Mouse (Mus musculus): ENCODE measurements at regions not wholly inside any gene's neighbourhood (a gene's known extent, or its start where the extent isn't known, plus 50 kb on each side); places are given as distances from the start of the nearest gene placed in this dataset.

- H3K36me3 ChIP-seq, result no peaks in the 10 kb centered on the region
- H3K9me3 ChIP-seq, result no peaks in the 10 kb centered on the region
- WGBS, result 20% methylated on average over 5 of the region's 5 CpGs
- no peak overlapping the region for H3K27ac ChIP-seq (replicated peaks)
- no peak overlapping the region for H3K4me2 ChIP-seq
- H3K27me3 ChIP-seq, result no peaks in the 10 kb centered on the region
- H3K9ac ChIP-seq, result no peak overlapping the region
- peaks cover 8% of the 10 kb centered on the region for H3K4me1 ChIP-seq (replicated peaks)
- no peak for ATAC-seq (ENCODE audit: low read depth)
- no peak overlapping the region for H3K4me3 ChIP-seq
Observed at GRCm38 (mm10) chr11:57933065-57933464, 75.8 kb upstream of the Larp1 start.

- Histone ChIP-seq H3K36me3 (no peaks in the 10 kb centered on the region), H3K27me3 (no peaks in the 10 kb centered on the region), H3K9ac (peak overlapping the region; percentile 47), H3K9me3 (no peaks in the 10 kb centered on the region), H3K4me2 (peak overlapping the region; percentile 46), H3K4me1 (replicated peaks) (peaks cover 8% of the 10 kb centered on the region), H3K4me3 (no peak overlapping the region), H3K27ac (replicated peaks) (no peak overlapping the region)
- WGBS, result under 1% methylated on average over 18 of the region's 18 CpGs
- ATAC-seq (ENCODE audit: low read depth), result no peak
Observed at GRCm38 (mm10) chr11:57929506-57929905, 79.4 kb upstream of the Larp1 start.

GRCm38 (mm10) chr11:57920263-57920662 lies 87.6 kb upstream of the Hand1 start:
- 82% methylated on average over 2 of the region's 2 CpGs for WGBS
- no peak overlapping the region for H3K9ac ChIP-seq

GRCm38 (mm10) chr11:57918447-57919059 lies 85.9 kb upstream of the Hand1 start:
- H3K9ac ChIP-seq, result no peak overlapping the region
- H3K27ac ChIP-seq (replicated peaks), result no peak overlapping the region
- no peaks in the 10 kb centered on the region for H3K36me3 ChIP-seq
- H3K4me1 ChIP-seq (replicated peaks), result peaks cover 4% of the 10 kb centered on the region; the same call in 1 of the 2 replicates
- no peak for ATAC-seq (ENCODE audit: low read depth)
- no peak overlapping the region for H3K4me3 ChIP-seq
- H3K27me3 ChIP-seq, result no peaks in the 10 kb centered on the region
- no peak overlapping the region for H3K4me2 ChIP-seq
- H3K9me3 ChIP-seq, result no peaks in the 10 kb centered on the region
- WGBS, result 84% methylated on average over 18 of the region's 18 CpGs

More at GRCm38 (mm10) chr11:57920263-57920662, 87.6 kb upstream of the Hand1 start:
- Histone ChIP-seq H3K27ac (replicated peaks) (no peak overlapping the region), H3K4me2 (no peak overlapping the region), H3K27me3 (no peaks in the 10 kb centered on the region), H3K9me3 (no peaks in the 10 kb centered on the region), H3K4me1 (replicated peaks) (peaks cover 4% of the 10 kb centered on the region; the same call in 1 of the 2 replicates), H3K4me3 (no peak overlapping the region), H3K36me3 (no peaks in the 10 kb centered on the region)
- ATAC-seq (ENCODE audit: low read depth), result no peak

GRCm38 (mm10) chr11:57917974-57918373 lies 85.4 kb upstream of the Hand1 start:
- Histone ChIP-seq H3K4me1 (replicated peaks) (peaks cover 4% of the 10 kb centered on the region; the same call in 1 of the 2 replicates), H3K27me3 (no peaks in the 10 kb centered on the region), H3K9me3 (no peaks in the 10 kb centered on the region), H3K27ac (replicated peaks) (no peak overlapping the region), H3K36me3 (no peaks in the 10 kb centered on the region), H3K9ac (no peak overlapping the region), H3K4me2 (no peak overlapping the region), H3K4me3 (no peak overlapping the region)
- WGBS, result 76% methylated on average over 5 of the region's 5 CpGs
- ATAC-seq (ENCODE audit: low read depth), result no peak

- no peak overlapping the region for H3K9ac ChIP-seq
- H3K36me3 ChIP-seq, result no peaks in the 10 kb centered on the region
- H3K4me1 ChIP-seq (replicated peaks), result peaks cover 4% of the 10 kb centered on the region; the same call in 1 of the 2 replicates
- H3K9me3 ChIP-seq, result no peaks in the 10 kb centered on the region
- H3K27me3 ChIP-seq, result no peaks in the 10 kb centered on the region
- H3K4me2 ChIP-seq, result no peak overlapping the region
- 67% methylated on average over 6 of the region's 6 CpGs for WGBS
- H3K27ac ChIP-seq (replicated peaks), result no peak overlapping the region
- no peak for ATAC-seq (ENCODE audit: low read depth)
- no peak overlapping the region for H3K4me3 ChIP-seq
Observed at GRCm38 (mm10) chr11:57916016-57916415, 83.4 kb upstream of the Hand1 start.

GRCm38 (mm10) chr11:57913801-57914560 lies 81.4 kb upstream of the Hand1 start:
- ATAC-seq (ENCODE audit: low read depth), result no peak
- Histone ChIP-seq H3K4me2 (no peak overlapping the region), H3K9me3 (no peaks in the 10 kb centered on the region), H3K4me3 (no peak overlapping the region), H3K9ac (no peak overlapping the region), H3K4me1 (replicated peaks) (peaks cover 4% of the 10 kb centered on the region; the same call in 1 of the 2 replicates), H3K36me3 (no peaks in the 10 kb centered on the region), H3K27me3 (no peaks in the 10 kb centered on the region), H3K27ac (replicated peaks) (no peak overlapping the region)
- WGBS, result 89% methylated on average over 3 of the region's 3 CpGs

GRCm38 (mm10) chr11:57913020-57913699 lies 80.5 kb upstream of the Hand1 start:
- no peak overlapping the region for H3K27ac ChIP-seq (replicated peaks)
- 59% methylated on average over 14 of the region's 14 CpGs for WGBS
- no peak overlapping the region for H3K4me3 ChIP-seq
- H3K4me2 ChIP-seq, result no peak overlapping the region
- H3K9ac ChIP-seq, result no peak overlapping the region
- no peaks in the 10 kb centered on the region for H3K36me3 ChIP-seq
- ATAC-seq (ENCODE audit: low read depth), result no peak
- peaks cover 4% of the 10 kb centered on the region; the same call in 1 of the 2 replicates for H3K4me1 ChIP-seq (replicated peaks)
- H3K27me3 ChIP-seq, result no peaks in the 10 kb centered on the region
- no peaks in the 10 kb centered on the region for H3K9me3 ChIP-seq

GRCm38 (mm10) chr11:57911698-57912283 lies 79.2 kb upstream of the Hand1 start:
- no peak overlapping the region for H3K4me2 ChIP-seq
- no peaks in the 10 kb centered on the region for H3K9me3 ChIP-seq
- no peaks in the 10 kb centered on the region for H3K27me3 ChIP-seq
- no peak for ATAC-seq (ENCODE audit: low read depth)
- 54% methylated on average over 10 of the region's 10 CpGs for WGBS
- H3K36me3 ChIP-seq, result no peaks in the 10 kb centered on the region
- H3K27ac ChIP-seq (replicated peaks), result no peak overlapping the region
- no peak overlapping the region for H3K4me3 ChIP-seq
- H3K9ac ChIP-seq, result no peak overlapping the region
- H3K4me1 ChIP-seq (replicated peaks), result peaks cover 4% of the 10 kb centered on the region; the same call in 1 of the 2 replicates

- ATAC-seq (ENCODE audit: low read depth), result no peak
- no peaks in the 10 kb centered on the region for H3K9me3 ChIP-seq
- H3K4me3 ChIP-seq, result no peak overlapping the region
- no peaks in the 10 kb centered on the region for H3K27me3 ChIP-seq
- H3K4me1 ChIP-seq (replicated peaks), result no peaks in the 10 kb centered on the region
- WGBS, result 42% methylated on average over 9 of the region's 9 CpGs
- H3K36me3 ChIP-seq, result no peaks in the 10 kb centered on the region
- H3K9ac ChIP-seq, result no peak overlapping the region
- H3K27ac ChIP-seq (replicated peaks), result no peak overlapping the region
- H3K4me2 ChIP-seq, result no peak overlapping the region
Observed at GRCm38 (mm10) chr11:57904216-57904615, 71.6 kb upstream of the Hand1 start.

GRCm38 (mm10) chr11:57899335-57899734 lies 66.7 kb upstream of the Hand1 start:
- no peak overlapping the region for H3K27ac ChIP-seq (replicated peaks)
- no peaks in the 10 kb centered on the region for H3K36me3 ChIP-seq
- H3K9ac ChIP-seq, result no peak overlapping the region
- no peak overlapping the region for H3K4me2 ChIP-seq
- no peak for ATAC-seq (ENCODE audit: low read depth)
- no peaks in the 10 kb centered on the region for H3K4me1 ChIP-seq (replicated peaks)
- no peaks in the 10 kb centered on the region for H3K9me3 ChIP-seq
- no peak overlapping the region for H3K4me3 ChIP-seq
- no peaks in the 10 kb centered on the region for H3K27me3 ChIP-seq
- 76% methylated on average over 4 of the region's 4 CpGs for WGBS

GRCm38 (mm10) chr11:57895497-57895896 lies 62.9 kb upstream of the Hand1 start:
- H3K36me3 ChIP-seq, result no peaks in the 10 kb centered on the region
- WGBS, result 55% methylated on average over 1 of the region's 1 CpGs
- H3K4me2 ChIP-seq, result no peak overlapping the region
- no peak overlapping the region for H3K9ac ChIP-seq
- H3K27me3 ChIP-seq, result no peaks in the 10 kb centered on the region
- H3K4me1 ChIP-seq (replicated peaks), result no peaks in the 10 kb centered on the region
- ATAC-seq (ENCODE audit: low read depth), result no peak
- H3K9me3 ChIP-seq, result no peaks in the 10 kb centered on the region
- no peak overlapping the region for H3K27ac ChIP-seq (replicated peaks)
- H3K4me3 ChIP-seq, result no peak overlapping the region
